Mouse (Mus musculus) spleen, adult 2 months (tissue): ENCODE measurements around the gene Tra2b. TPM values are rescaled to one million over a fixed set of nuclear protein-coding genes. Genes with fewer than 3 reads are reported as not detected.
A peak's percentile ranks its signal among the peaks of the same experiment; 100 is the strongest.
"Not testable (repeated sequence)": the region's sequence is repeated elsewhere in the genome, so short reads cannot be mapped to it uniquely, and the experiment has no call there.

Experiments used
- DNase-seq, 2 experiments: peaks; one replicate each; pipeline versions ENCODE4 v3.0.0 to v3.0.0-alpha.2; 2012 to 2021; ENCODE audit warnings: low spot score in 2 of 2, low read depth in 1 of 2
- H3K27ac ChIP-seq: fragments of 200-500 bp; 2 replicates; pipeline ENCODE4 v1.5.1; 2012; ENCODE audit warnings: low read length, inconsistent platforms; ENCODE audit not compliant: insufficient read depth
- H3K27me3 ChIP-seq: fragments of 200-500 bp; 2 replicates; pipeline ENCODE4 v1.6.1; 2012; ENCODE audit warnings: mild to moderate bottlenecking, moderate library complexity, low read length, inconsistent platforms; ENCODE audit not compliant: control insufficient read depth, insufficient read depth
- H3K36me3 ChIP-seq: fragments of 200-500 bp; 2 replicates; pipeline ENCODE4 v1.6.1; 2012; ENCODE audit warnings: mild to moderate bottlenecking, low read length, inconsistent platforms; ENCODE audit not compliant: control insufficient read depth, insufficient read depth
- H3K4me1 ChIP-seq: fragments of 200-500 bp; 2 replicates; pipeline ENCODE4 v1.6.1; 2011; ENCODE audit warnings: inconsistent platforms; ENCODE audit not compliant: control insufficient read depth, insufficient read depth, insufficient read length
- H3K4me3 ChIP-seq: fragments of 200-500 bp; 2 replicates; pipeline ENCODE4 v1.5.1; 2011; ENCODE audit warnings: mild to moderate bottlenecking, inconsistent platforms; ENCODE audit not compliant: insufficient read depth, insufficient read length; ENCODE audit errors: extremely low read depth
- CTCF ChIP-seq: fragments of 200-500 bp; IDR thresholded peaks from 2 replicates; pipeline ENCODE4 v1.5.1; 2011; ENCODE audit warnings: mild to moderate bottlenecking, inconsistent platforms; ENCODE audit not compliant: insufficient read depth, insufficient read length, insufficient replicate concordance; ENCODE audit errors: extremely low read depth
- POLR2A ChIP-seq: fragments of 200-500 bp; IDR thresholded peaks from 2 replicates; pipeline ENCODE4 v1.6.1; 2011; ENCODE audit warnings: low read depth, low read length, inconsistent platforms
- WGBS: fragments of 180-500 bp; shearing (Covaris S2); methylation state at CpG from one replicate; pipeline ENCODE4 v1.1.7; 2018; 5-methylcytosine and 5-hydroxymethylcytosine counted together
- polyA plus RNA-seq: library from polyadenylated mRNA; depleted of rRNA; stranded (reverse); fragments of >200 nt; gene quantifications from 2 replicates; pipeline ENCODE4 v1.2.3, GENCODE M21; 2012; rRNA removed

Tra2b gene
- 17.0 and 20.5 TPM in 2 replicates for polyA plus RNA-seq

DNA sequence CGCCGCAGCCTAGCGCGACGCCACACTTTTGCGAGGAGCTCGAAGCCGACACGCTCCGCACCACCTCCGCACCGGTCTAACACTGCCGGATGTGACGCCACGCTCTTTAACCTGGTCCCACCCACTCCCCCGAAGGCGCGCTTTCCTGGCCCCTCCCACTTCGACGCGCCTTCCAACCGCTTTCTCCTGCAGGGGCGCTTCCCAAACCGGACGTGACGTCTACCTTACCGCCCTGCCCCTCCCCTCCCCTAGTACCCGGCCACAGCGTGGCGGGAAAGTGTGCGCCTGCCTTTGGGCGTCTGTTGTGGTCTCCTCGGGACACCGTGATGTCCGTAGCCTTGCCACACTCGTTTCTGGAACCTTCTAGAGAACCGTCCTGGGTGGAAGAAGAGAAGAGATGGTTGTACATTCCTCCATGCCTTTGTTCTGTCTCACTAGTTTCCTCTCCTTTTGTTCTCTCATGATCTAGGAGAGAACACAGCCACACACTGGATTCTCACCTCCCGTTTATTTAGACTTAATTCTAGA is at the start of gene Tra2b:
TSS of gene Tra2b (minus strand) at position 157 of the 528 bp plus-strand sequence.
- peak within 1 kb of the TSS; percentile 92 for H3K27ac ChIP-seq

DNA sequence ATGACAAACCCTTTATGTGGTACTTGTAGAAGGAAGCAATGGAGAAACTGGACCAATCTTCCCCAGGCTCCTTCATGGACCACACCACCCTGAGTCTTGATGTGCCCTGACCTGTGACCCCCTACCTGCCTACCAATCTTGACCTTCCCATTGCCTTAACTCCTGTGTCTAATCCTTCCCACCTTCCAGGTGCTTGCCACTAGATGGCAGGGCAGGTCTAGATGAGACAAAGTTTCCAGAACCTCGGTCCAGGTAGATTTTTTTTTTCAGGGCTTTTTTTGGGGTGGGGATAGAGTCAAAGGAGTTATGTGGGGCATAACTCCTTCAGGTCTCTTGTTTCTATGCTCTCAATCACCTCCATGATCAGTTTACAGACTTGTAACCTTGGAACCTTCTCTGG is 44.8 kb upstream of the Tra2b start:
- H3K4me1 ChIP-seq, result no peaks in the 10 kb centered on the region
- WGBS, result 11% methylated on average over 1 of the region's 1 CpGs
- H3K27ac ChIP-seq, result no peak overlapping the region
- TF ChIP-seq POLR2A (no peak), CTCF (peak; percentile 45; the same call in 1 of the 2 replicates)
- H3K36me3 ChIP-seq, result no peaks in the 10 kb centered on the region
- peak in 1 of 2 experiments; percentile 26 for DNase-seq
- no peaks in the 10 kb centered on the region for H3K27me3 ChIP-seq
- H3K4me3 ChIP-seq, result no peak overlapping the region

More for the DNA sequence above, at the start of gene Tra2b:
- H3K27me3 ChIP-seq, result no peaks in the 10 kb centered on the region
- WGBS, result under 1% methylated on average over 38 of the region's 38 CpGs
- TF ChIP-seq POLR2A (peak; percentile 94), CTCF (no peak)
- DNase-seq, result peak; percentile 94 to 96
- peaks cover 8% of the 10 kb centered on the region for H3K4me1 ChIP-seq
- H3K4me3 ChIP-seq, result peak within 1 kb of the TSS; percentile 72
- no peaks in the 10 kb centered on the region for H3K36me3 ChIP-seq

DNA sequence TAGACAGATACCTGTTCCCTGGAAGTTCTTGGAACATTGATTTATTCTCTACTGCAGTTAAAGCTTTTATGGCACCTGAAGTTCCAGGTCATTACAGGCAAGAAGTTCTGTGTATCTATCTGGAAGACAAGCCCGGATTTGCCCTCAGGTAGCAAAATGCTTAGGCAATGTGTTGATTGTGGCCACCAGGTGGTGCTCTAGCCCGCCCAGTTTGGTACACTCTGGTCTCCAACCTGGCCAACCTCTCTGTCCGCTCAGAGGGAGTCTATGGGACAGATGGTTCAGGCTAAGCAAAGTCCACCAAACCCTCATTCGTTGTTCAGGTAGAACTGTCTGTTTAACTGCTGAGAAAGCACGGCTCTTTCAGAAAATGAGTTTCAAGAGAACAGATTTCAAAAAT is 36.8 kb upstream of the Tra2b start:
- Histone ChIP-seq H3K27ac (no peak overlapping the region), H3K4me1 (no peaks in the 10 kb centered on the region), H3K36me3 (no peaks in the 10 kb centered on the region), H3K4me3 (no peak overlapping the region), H3K27me3 (no peaks in the 10 kb centered on the region)
- DNase-seq, result peak; percentile 12 to 68
- TF ChIP-seq POLR2A (no peak), CTCF (peak; percentile 87; the same call in 1 of the 2 replicates)
- 22% methylated on average over 5 of the region's 5 CpGs for WGBS

DNA sequence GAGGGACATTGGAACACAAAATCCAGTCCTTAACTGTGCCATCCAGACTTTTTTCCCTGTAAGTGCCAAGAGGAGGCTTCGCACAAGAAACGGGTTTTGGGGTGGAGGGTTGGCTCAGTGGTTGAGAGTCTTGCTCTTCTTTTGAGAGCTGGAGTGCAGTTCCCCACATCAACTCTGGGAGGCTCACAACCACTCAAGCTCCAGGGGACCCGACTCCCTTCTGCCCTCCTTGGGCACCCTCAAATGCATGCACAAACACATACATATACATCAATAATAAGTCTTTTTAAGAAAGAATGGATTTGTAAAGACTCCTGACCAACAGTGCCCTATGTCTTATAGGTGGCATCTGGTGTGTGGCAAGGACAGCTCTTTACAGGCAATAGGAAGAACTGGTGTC is 35.6 kb upstream of the Tra2b start:
- Histone ChIP-seq H3K27ac (no peak overlapping the region), H3K27me3 (no peaks in the 10 kb centered on the region), H3K4me3 (no peak overlapping the region), H3K36me3 (no peaks in the 10 kb centered on the region), H3K4me1 (no peaks in the 10 kb centered on the region)
- TF ChIP-seq CTCF, result no peak
- no peak for TF ChIP-seq POLR2A
- WGBS, result 41% methylated on average over 3 of the region's 3 CpGs
- no peak for DNase-seq

DNA sequence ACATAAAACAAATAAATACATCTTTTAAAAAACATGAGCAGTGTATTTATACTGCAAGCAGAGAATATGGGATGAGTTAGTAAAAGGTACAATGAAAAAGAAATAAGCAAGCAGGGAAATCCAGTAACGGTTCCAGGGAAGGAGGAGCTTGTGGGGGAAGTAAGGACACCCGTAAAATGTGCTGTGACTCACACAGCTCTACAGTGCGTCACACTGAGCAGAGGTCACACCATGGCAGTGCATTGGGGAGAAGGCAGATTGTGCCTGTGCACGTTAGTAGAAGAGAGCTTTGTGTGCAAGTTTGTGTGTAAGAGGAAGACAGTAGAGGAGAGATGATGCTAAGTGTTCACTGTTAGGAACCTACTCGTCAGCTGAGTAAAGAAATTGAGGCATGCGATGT is 31.1 kb upstream of the Tra2b start:
- WGBS, result 67% methylated on average over 6 of the region's 6 CpGs
- H3K27me3 ChIP-seq, result no peaks in the 10 kb centered on the region
- H3K27ac ChIP-seq, result no peak overlapping the region

DNA sequence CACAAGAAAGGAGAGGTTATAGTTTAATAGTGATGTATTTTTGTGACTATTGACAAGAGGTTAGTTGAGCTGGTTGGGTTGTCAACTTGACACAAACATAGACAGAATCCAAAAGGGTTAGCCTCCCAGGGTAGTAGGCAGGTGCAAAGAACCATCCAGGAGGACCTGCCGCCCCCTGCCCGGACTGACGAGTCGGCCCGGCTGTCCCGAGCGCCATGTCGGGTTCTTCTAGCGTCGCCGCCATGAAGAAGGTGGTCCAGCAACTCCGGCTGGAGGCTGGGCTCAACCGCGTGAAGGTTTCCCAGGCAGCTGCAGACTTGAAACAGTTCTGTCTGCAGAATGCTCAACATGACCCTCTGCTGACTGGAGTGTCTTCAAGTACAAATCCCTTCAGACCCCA is 29.0 kb upstream of the Tra2b start:
- not testable (repeated sequence) for DNase-seq, H3K27me3 ChIP-seq, H3K4me3 ChIP-seq, H3K27ac ChIP-seq, H3K36me3 ChIP-seq, H3K4me1 ChIP-seq
- WGBS, result 94% methylated on average over 14 of the region's 14 CpGs

More for the DNA sequence above, 31.1 kb upstream of the Tra2b start:
- Histone ChIP-seq H3K36me3 (no peaks in the 10 kb centered on the region), H3K4me1 (no peaks in the 10 kb centered on the region), H3K4me3 (no peak overlapping the region)
- no peak for TF ChIP-seq POLR2A
- no peak for TF ChIP-seq CTCF
- no peak for DNase-seq

DNA sequence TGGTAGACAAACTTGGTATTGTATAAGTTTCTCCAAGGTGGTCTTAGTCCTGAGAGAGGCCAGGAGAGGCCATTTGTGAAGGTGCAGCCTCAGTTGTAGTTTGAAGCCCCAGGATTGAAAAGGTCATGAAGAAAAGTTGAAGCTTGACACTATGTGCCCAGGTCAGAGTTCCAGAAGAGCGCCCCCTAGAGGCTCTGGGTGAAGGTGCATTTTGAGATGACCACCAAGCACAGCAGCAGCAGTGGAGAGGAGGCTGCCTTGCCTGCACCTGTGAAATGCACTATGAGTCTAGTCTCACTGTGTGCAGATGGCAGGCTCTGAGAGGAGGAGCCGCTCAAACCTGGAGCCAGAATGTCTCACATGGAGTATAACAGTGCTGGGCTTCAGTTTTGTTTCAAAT is 27.8 kb upstream of the Tra2b start:
- peak in 1 of 2 experiments; percentile 6 for DNase-seq
- Histone ChIP-seq H3K27me3 (no peaks in the 10 kb centered on the region), H3K4me3 (no peak overlapping the region), H3K36me3 (no peaks in the 10 kb centered on the region), H3K27ac (no peak overlapping the region), H3K4me1 (no peaks in the 10 kb centered on the region)
- TF ChIP-seq POLR2A (no peak), CTCF (0 out of 2 replicates have a peak, but pooled peaks have one; percentile 35)
- 68% methylated on average over 2 of the region's 2 CpGs for WGBS
